Mouse (Mus musculus) R1 (cell line): ENCODE data around the gene Golga7b.
A peak's percentile ranks its signal among the peaks of the same experiment; 100 is the strongest.

Source experiments
- DNase-seq: peaks from one replicate; pipeline ENCODE4 v3.0.0-alpha.2; 2018; ENCODE audit warnings: low read depth, low spot score

The Golga7b gene

GRCm38 (mm10) chr19:42247519-42247918 lies at the start of gene Golga7b:
Gene Golga7b (plus strand): TSS chr19:42247574.
- no peak for DNase-seq

- peak; percentile 43 for DNase-seq
Observed at GRCm38 (mm10) chr19:42198026-42198425, 49.3 kb upstream of the Golga7b start.

- DNase-seq: peak; percentile 79
Observed at GRCm38 (mm10) chr19:42201696-42202381, 45.5 kb upstream of the Golga7b start, which contains the start of gene Sfrp5. Gene Sfrp5 (minus strand): TSS chr19:42202252.

- no peak for DNase-seq
Observed at GRCm38 (mm10) chr19:42202467-42202866, 44.9 kb upstream of the Golga7b start.

- no peak for DNase-seq
Observed at GRCm38 (mm10) chr19:42204306-42204705, 43.1 kb upstream of the Golga7b start.

- DNase-seq: no peak
Observed at GRCm38 (mm10) chr19:42205201-42205600, 42.2 kb upstream of the Golga7b start.

- no peak for DNase-seq
Observed at GRCm38 (mm10) chr19:42209485-42209884, 37.9 kb upstream of the Golga7b start.

- DNase-seq: peak; percentile 48
Observed at GRCm38 (mm10) chr19:42209976-42210375, 37.4 kb upstream of the Golga7b start.

- peak; percentile 27 for DNase-seq
Observed at GRCm38 (mm10) chr19:42211936-42212335, 35.4 kb upstream of the Golga7b start.

- peak; percentile 34 for DNase-seq
Observed at GRCm38 (mm10) chr19:42214601-42215000, 32.8 kb upstream of the Golga7b start.

- DNase-seq: no peak
Observed at GRCm38 (mm10) chr19:42216699-42217373, 30.5 kb upstream of the Golga7b start.

- DNase-seq: peak; percentile 60
Observed at GRCm38 (mm10) chr19:42217374-42217763, 30.0 kb upstream of the Golga7b start.

- no peak for DNase-seq
Observed at GRCm38 (mm10) chr19:42226451-42226850, 20.9 kb upstream of the Golga7b start.

- no peak for DNase-seq
Observed at GRCm38 (mm10) chr19:42229499-42230287, 17.7 kb upstream of the Golga7b start.

- DNase-seq: peak; percentile 27
Observed at GRCm38 (mm10) chr19:42230288-42230568, 17.1 kb upstream of the Golga7b start.

GRCm38 (mm10) chr19:42230986-42231385 lies 16.4 kb upstream of the Golga7b start:
- DNase-seq: no peak

GRCm38 (mm10) chr19:42237602-42238340 lies 9.6 kb upstream of the Golga7b start:
- DNase-seq: no peak

- DNase-seq: no peak
Observed at GRCm38 (mm10) chr19:42238341-42238715, 9.0 kb upstream of the Golga7b start.

GRCm38 (mm10) chr19:42240881-42241280 lies 6.5 kb upstream of the Golga7b start:
- DNase-seq: no peak

GRCm38 (mm10) chr19:42243401-42243800 lies 4.0 kb upstream of the Golga7b start:
- DNase-seq: no peak

- no peak for DNase-seq
Observed at GRCm38 (mm10) chr19:42246626-42247025, 748 bp upstream of the Golga7b start.
